Comparison of ENCODE assay signal across 9 mouse cellular contexts in the genomic region with DNA sequence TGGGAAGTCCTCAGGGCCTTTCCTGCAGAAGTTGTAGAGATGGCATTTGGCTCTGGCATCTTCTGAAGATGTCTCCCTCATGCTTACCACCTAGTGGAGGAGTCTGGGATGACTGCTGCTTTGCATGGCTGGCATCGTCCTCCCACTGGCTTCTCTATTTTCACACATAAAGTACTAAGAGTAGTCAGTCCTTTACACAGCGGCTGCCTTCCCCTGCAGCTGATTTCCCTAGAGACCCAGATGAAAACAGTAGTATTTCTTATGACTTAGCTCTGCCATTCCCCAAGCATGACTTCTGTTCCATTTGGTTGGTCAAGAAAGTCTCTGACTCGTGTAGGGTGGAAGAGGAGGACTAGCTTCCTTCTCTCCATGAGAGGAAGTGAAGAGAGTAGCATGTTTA. TPM values are rescaled to one million over a fixed set of nuclear protein-coding genes. Genes with fewer than 3 reads are reported as not detected.
A peak's percentile ranks its signal among the peaks of the same experiment; 100 is the strongest.
DNase-seq lines count a peak whose midpoint lies in the region; TF ChIP-seq lines count a peak whose summit lies in the region.
"Had no signal": no experiment of that assay in that cellular context is flagged by ENCODE, and none has a peak within 500 bp of the region (broad histone marks: within the 10 kb centered on the region; RNA-seq: fewer than 3 reads in every experiment).

No protein-coding gene starts in this region.

- H3K27ac ChIP-seq in layer of hippocampus, adult 2 months = no peak overlapping the region
- H3K27ac ChIP-seq: liver, embryonic 13.5 days had no signal

- peak; percentile 69 for TF ChIP-seq CTCF in layer of hippocampus, adult 2 months (conservative IDR thresholded peaks at IDR 0.05)

- DNase-seq in adrenal gland, postnatal 10 days = peak; percentile 28
- DNase-seq in adrenal gland, adult 18-20 months (ENCODE audit: low spot score in 2 of 2) = no peak
- no peak for DNase-seq in layer of hippocampus, adult 2 months (ENCODE audit: low spot score in 2 of 2)
- DNase-seq in layer of hippocampus, postnatal 36 days = no peak
- DNase-seq in ZHBTc4 (ENCODE audit: low read depth, low spot score) = peak; percentile 29
- DNase-seq in retina, postnatal 1 day = peak; percentile 19
- no peak for DNase-seq in ovary, postnatal 14 days (ENCODE audit: low spot score)
- no peak for DNase-seq in cerebellum, adult 11-12 months
- DNase-seq: liver, embryonic 13.5 days had no signal

- no peak overlapping the region for H3K4me3 ChIP-seq in layer of hippocampus, adult 2 months
- H3K4me3 ChIP-seq: liver, embryonic 13.5 days had no signal

RNA-seq across cellular contexts. Expression of a gene that starts 20.3 kb away (rescaled TPM):
- 10 to 100 TPM; 21.0 to 24.5 TPM for total RNA-seq in adrenal gland, postnatal 10 days (2021)
- total RNA-seq in adrenal gland, adult 18-20 months (2021) = 10 to 100 TPM; 16.4 to 20.9 TPM
- total RNA-seq in layer of hippocampus, adult 2 months (2021) = 10 to 100 TPM; 33.9 to 37.7 TPM
- 10 to 100 TPM; 31.9 to 35.7 TPM for total RNA-seq in layer of hippocampus, postnatal 36 days (2021)

RNA-seq across cellular contexts. Expression of a gene that starts 52.8 kb away (rescaled TPM):
- total RNA-seq in adrenal gland, postnatal 10 days (2021) = 10 to 100 TPM; 48.6 to 76.8 TPM
- total RNA-seq in adrenal gland, adult 18-20 months (2021) = 100 to 1,000 TPM; 160 to 307 TPM
- total RNA-seq in layer of hippocampus, adult 2 months (2021) = 100 to 1,000 TPM in 1 of 2 experiments, 10 to 100 TPM in 1; 98.7 to 101 TPM
- total RNA-seq in layer of hippocampus, postnatal 36 days (2021) = 100 to 1,000 TPM; 108 to 114 TPM

Comparison
In these comparisons a context has a peak if more than half of its experiments do, and no peak if none do; other contexts are left out.
1. DNase-seq: peak in adrenal gland, postnatal 10 days (single experiment), ZHBTc4 (single experiment) and retina, postnatal 1 day (single experiment); none in adrenal gland, adult 18-20 months (0 of 2), layer of hippocampus, adult 2 months (0 of 2), layer of hippocampus, postnatal 36 days (0 of 2), ovary, postnatal 14 days (single experiment) and cerebellum, adult 11-12 months (single experiment).